Mouse (Mus musculus): Measurements from ENCODE around the gene Cemip.

DNA sequence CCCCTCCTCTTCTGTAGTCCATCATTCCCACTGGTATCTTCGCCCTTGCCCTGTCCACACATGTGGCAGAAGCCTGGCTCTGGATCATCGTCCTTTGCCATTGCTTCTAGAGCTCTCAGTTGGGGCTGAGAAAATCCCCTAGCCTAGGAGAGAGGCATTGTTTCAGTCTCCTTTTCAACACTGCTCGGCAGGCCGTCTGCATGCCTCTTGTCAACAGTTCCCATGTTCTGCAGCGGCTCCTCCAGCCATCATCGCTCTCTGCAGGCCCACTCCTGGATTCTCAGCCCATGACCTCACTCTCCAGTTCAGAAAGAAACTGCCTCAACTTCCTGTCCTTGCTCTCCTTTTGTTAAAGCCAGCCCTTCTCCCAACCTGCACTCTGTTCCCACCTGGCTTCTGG lies 136.6 kb downstream of the Cemip start:
- TF ChIP-seq EP300 (IDR thresholded peaks at IDR 0.05; ENCODE audit: low read length) (no peak), CTCF (conservative IDR thresholded peaks at IDR 0.05 in 1 of 2, IDR thresholded peaks at IDR 0.05 in 1 of 2; ENCODE audit: low read depth in 2 of 2, low read length in 2 of 2) (no peak), SIN3A (IDR thresholded peaks at IDR 0.05; ENCODE audit: low read length) (no peak), MEF2A (IDR thresholded peaks at IDR 0.05; ENCODE audit: borderline replicate concordance, low read depth, low read length) (no peak)

Measured in CH12.LX (cell line).